In genomic region chr9:22030386-22030785, GRCm38 (mm10) we compare ENCODE assay signal across 15 mouse cellular contexts. TPM values are rescaled to one million over a fixed set of nuclear protein-coding genes. Genes with fewer than 3 reads are reported as not detected.
"Had no signal": no experiment of that assay in that cellular context is flagged by ENCODE, and none has a peak within 500 bp of the region (broad histone marks: within the 10 kb centered on the region; RNA-seq: fewer than 3 reads in every experiment).

No protein-coding gene starts in this region.

- H3K27ac ChIP-seq: neural tube, embryonic 12.5 days; neural tube, embryonic 13.5 days; neural tube, embryonic 15.5 days; stomach, embryonic 15.5 days; stomach, postnatal 0 days had no signal

- H3K4me3 ChIP-seq: neural tube, embryonic 12.5 days; neural tube, embryonic 13.5 days; neural tube, embryonic 15.5 days; stomach, embryonic 15.5 days had no signal

- DNase-seq: retina, postnatal 1 day; right cerebral cortex, postnatal 14 days; right cerebral cortex, postnatal 4 days; thymus, adult 18-20 months; thymus, adult 2 months; thymus, postnatal 14 days; thymus, postnatal 25 days; thymus, postnatal 36 days; thymus, postnatal 4 days had no signal

RNA-seq across cellular contexts. Expression of gene Elavl3, which starts 21.4 kb away (rescaled TPM):
- total RNA-seq: neutrophil, adult 5-6 weeks had no signal

RNA-seq across cellular contexts. Expression of gene Ccdc151, which starts 28.0 kb away (rescaled TPM):
- total RNA-seq: neutrophil, adult 5-6 weeks had no signal

RNA-seq across cellular contexts. Expression of gene Gm49318, which starts 40.7 kb away (rescaled TPM):
- total RNA-seq: neutrophil, adult 5-6 weeks had no signal
